Mouse (Mus musculus): ENCODE results near the gene Mtmr10. TPM values are rescaled to one million over a fixed set of nuclear protein-coding genes. Genes with fewer than 3 reads are reported as not detected.

The Mtmr10 gene
- polyA plus RNA-seq, 1 experiment from 2014 or later, result 3.4 TPM

DNA sequence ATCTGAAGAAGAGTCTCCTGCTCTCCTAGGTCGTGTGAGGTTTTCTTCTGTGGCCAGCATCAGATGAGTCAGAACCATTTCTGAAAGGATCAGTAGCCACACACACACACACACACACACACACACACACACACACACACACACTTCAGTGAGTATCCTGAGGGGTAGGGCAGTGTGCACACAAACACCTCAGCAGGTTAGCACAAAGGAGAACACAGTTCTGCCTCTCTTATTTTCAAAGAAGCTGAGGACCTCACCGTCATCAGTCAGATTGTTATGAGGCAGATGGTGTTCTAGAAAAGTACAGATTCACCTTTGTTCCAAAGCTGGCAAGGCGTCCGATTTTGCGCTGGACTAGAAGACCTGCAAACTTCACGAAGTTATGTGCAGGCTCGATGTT lies 22.8 kb downstream of the Mtmr10 start:
- peaks cover 18% of the 10 kb centered on the region for H3K36me3 ChIP-seq (ENCODE audit: control insufficient read depth, insufficient read depth)
- no peak overlapping the region for H3K9ac ChIP-seq (ENCODE audit: low read depth, low read length)
- H3K9me3 ChIP-seq (ENCODE audit: control insufficient read depth), result no peaks in the 10 kb centered on the region
- H3K4me1 ChIP-seq (replicated peaks; ENCODE audit: control insufficient read depth, insufficient read depth, low read length), result no peaks in the 10 kb centered on the region
- no peak overlapping the region for H3K4me2 ChIP-seq (replicated peaks; ENCODE audit: low read depth)
- no peaks in the 10 kb centered on the region for H3K27me3 ChIP-seq (replicated peaks; ENCODE audit: control insufficient read depth, insufficient read depth, low read length)
- WGBS, result 84% methylated on average over 7 of the region's 7 CpGs
- TF ChIP-seq CTCF (IDR thresholded peaks at IDR 0.05; ENCODE audit: low read depth), result no peak
- H3K27ac ChIP-seq (ENCODE audit: low read depth, low read length), result no peak overlapping the region
- no peak overlapping the region for H3K4me3 ChIP-seq (ENCODE audit: low read depth, low read length)
- ATAC-seq, result no peak

DNA sequence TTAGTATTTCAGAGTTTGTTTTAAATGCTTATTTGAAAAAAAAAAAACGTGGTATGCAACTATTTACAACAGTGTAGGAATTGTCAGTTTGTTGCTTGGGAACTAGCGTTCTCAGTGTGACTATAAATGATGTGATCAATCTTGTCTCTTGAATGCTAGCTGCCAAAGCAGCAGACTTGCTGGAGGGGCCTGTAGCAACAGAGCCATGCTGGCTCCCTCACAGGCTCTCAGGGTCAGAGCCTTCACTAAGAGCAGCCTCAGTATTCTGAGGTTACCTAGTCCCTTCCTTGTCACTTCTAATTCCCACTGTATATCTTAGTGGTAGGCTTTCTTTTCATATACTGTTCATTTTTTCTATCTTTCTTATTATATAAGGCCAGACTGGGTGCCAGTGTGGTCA lies 23.3 kb downstream of the Mtmr10 start:
- 60% methylated on average over 2 of the region's 2 CpGs for WGBS
- no peak overlapping the region for H3K27ac ChIP-seq (ENCODE audit: low read depth, low read length)
- no peaks in the 10 kb centered on the region for H3K4me1 ChIP-seq (replicated peaks; ENCODE audit: control insufficient read depth, insufficient read depth, low read length)
- H3K9me3 ChIP-seq (ENCODE audit: control insufficient read depth), result no peaks in the 10 kb centered on the region
- no peak overlapping the region for H3K4me2 ChIP-seq (replicated peaks; ENCODE audit: low read depth)
- peaks cover 20% of the 10 kb centered on the region for H3K36me3 ChIP-seq (ENCODE audit: control insufficient read depth, insufficient read depth)
- H3K9ac ChIP-seq (ENCODE audit: low read depth, low read length), result no peak overlapping the region
- ATAC-seq, result no peak
- H3K27me3 ChIP-seq (replicated peaks; ENCODE audit: control insufficient read depth, insufficient read depth, low read length), result no peaks in the 10 kb centered on the region
- no peak for TF ChIP-seq CTCF (IDR thresholded peaks at IDR 0.05; ENCODE audit: low read depth)
- no peak overlapping the region for H3K4me3 ChIP-seq (ENCODE audit: low read depth, low read length)

- TF ChIP-seq CTCF (IDR thresholded peaks at IDR 0.05; ENCODE audit: low read depth), result no peak
- no peaks in the 10 kb centered on the region for H3K27me3 ChIP-seq (replicated peaks; ENCODE audit: control insufficient read depth, insufficient read depth, low read length)
- no peak overlapping the region for H3K9ac ChIP-seq (ENCODE audit: low read depth, low read length)
- WGBS, result 35% methylated on average over 7 of the region's 7 CpGs
- no peaks in the 10 kb centered on the region for H3K9me3 ChIP-seq (ENCODE audit: control insufficient read depth)
- peak; percentile 69 for ATAC-seq
- H3K4me3 ChIP-seq (ENCODE audit: low read depth, low read length), result no peak overlapping the region
- H3K4me2 ChIP-seq (replicated peaks; ENCODE audit: low read depth), result no peak overlapping the region
- peaks cover 31% of the 10 kb centered on the region for H3K36me3 ChIP-seq (ENCODE audit: control insufficient read depth, insufficient read depth)
- H3K4me1 ChIP-seq (replicated peaks; ENCODE audit: control insufficient read depth, insufficient read depth, low read length), result no peaks in the 10 kb centered on the region
- no peak overlapping the region for H3K27ac ChIP-seq (ENCODE audit: low read depth, low read length)
Observed at GRCm38 (mm10) chr7:64312811-64313210, 25.4 kb downstream of the Mtmr10 start.

- Histone ChIP-seq H3K4me2 (replicated peaks; ENCODE audit: low read depth) (no peak overlapping the region), H3K4me3 (ENCODE audit: low read depth, low read length) (no peak overlapping the region), H3K27ac (ENCODE audit: low read depth, low read length) (no peak overlapping the region; the same call in 1 of the 2 replicates), H3K9me3 (ENCODE audit: control insufficient read depth) (no peaks in the 10 kb centered on the region), H3K27me3 (replicated peaks; ENCODE audit: control insufficient read depth, insufficient read depth, low read length) (no peaks in the 10 kb centered on the region), H3K9ac (ENCODE audit: low read depth, low read length) (no peak overlapping the region), H3K36me3 (ENCODE audit: control insufficient read depth, insufficient read depth) (peaks cover 62% of the 10 kb centered on the region), H3K4me1 (replicated peaks; ENCODE audit: control insufficient read depth, insufficient read depth, low read length) (no peaks in the 10 kb centered on the region)
- no peak for ATAC-seq
- no peak for TF ChIP-seq CTCF (IDR thresholded peaks at IDR 0.05; ENCODE audit: low read depth)
- WGBS, result 96% methylated on average over 5 of the region's 5 CpGs
Observed at GRCm38 (mm10) chr7:64321125-64321524, 33.7 kb downstream of the Mtmr10 start.

- peaks cover 60% of the 10 kb centered on the region for H3K36me3 ChIP-seq (ENCODE audit: control insufficient read depth, insufficient read depth)
- H3K9me3 ChIP-seq (ENCODE audit: control insufficient read depth), result no peaks in the 10 kb centered on the region
- H3K4me2 ChIP-seq (replicated peaks; ENCODE audit: low read depth), result no peak overlapping the region
- no peak overlapping the region for H3K27ac ChIP-seq (ENCODE audit: low read depth, low read length)
- no peaks in the 10 kb centered on the region for H3K4me1 ChIP-seq (replicated peaks; ENCODE audit: control insufficient read depth, insufficient read depth, low read length)
- no peak overlapping the region for H3K4me3 ChIP-seq (ENCODE audit: low read depth, low read length)
- ATAC-seq, result no peak
- H3K27me3 ChIP-seq (replicated peaks; ENCODE audit: control insufficient read depth, insufficient read depth, low read length), result no peaks in the 10 kb centered on the region
- WGBS, result 92% methylated on average over 4 of the region's 4 CpGs
- no peak for TF ChIP-seq CTCF (IDR thresholded peaks at IDR 0.05; ENCODE audit: low read depth)
- H3K9ac ChIP-seq (ENCODE audit: low read depth, low read length), result no peak overlapping the region
Observed at GRCm38 (mm10) chr7:64321658-64322057, 34.2 kb downstream of the Mtmr10 start.

DNA sequence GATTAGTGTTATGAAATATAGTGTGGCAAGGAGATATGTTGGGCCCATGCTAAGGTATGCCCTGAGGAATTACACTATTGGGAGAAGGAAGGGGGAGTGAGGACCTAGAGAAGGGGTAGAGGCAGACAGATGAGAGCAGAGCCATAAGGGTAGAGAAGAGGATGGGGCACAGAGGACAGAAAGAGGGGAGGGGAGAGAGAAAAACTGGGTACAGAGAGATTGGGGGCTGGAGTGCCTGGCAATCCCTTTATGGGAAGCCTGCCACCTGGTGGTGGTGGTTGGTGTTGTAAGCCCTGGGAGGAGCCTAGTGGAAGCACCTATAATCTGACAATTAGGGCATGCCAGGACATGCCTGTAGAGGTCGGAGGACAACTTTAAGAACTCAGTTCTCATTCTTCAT lies 39.4 kb downstream of the Mtmr10 start:
- no peak for ATAC-seq
- H3K9me3 ChIP-seq (ENCODE audit: control insufficient read depth), result no peaks in the 10 kb centered on the region
- no peak overlapping the region for H3K9ac ChIP-seq (ENCODE audit: low read depth, low read length)
- WGBS, result 14% methylated on average over 1 of the region's 1 CpGs
- peaks cover 33% of the 10 kb centered on the region for H3K36me3 ChIP-seq (ENCODE audit: control insufficient read depth, insufficient read depth)
- no peaks in the 10 kb centered on the region for H3K27me3 ChIP-seq (replicated peaks; ENCODE audit: control insufficient read depth, insufficient read depth, low read length)
- no peak overlapping the region for H3K4me3 ChIP-seq (ENCODE audit: low read depth, low read length)
- no peak overlapping the region for H3K27ac ChIP-seq (ENCODE audit: low read depth, low read length)
- no peaks in the 10 kb centered on the region for H3K4me1 ChIP-seq (replicated peaks; ENCODE audit: control insufficient read depth, insufficient read depth, low read length)
- TF ChIP-seq CTCF (IDR thresholded peaks at IDR 0.05; ENCODE audit: low read depth), result peak; percentile 87
- no peak overlapping the region for H3K4me2 ChIP-seq (replicated peaks; ENCODE audit: low read depth)

DNA sequence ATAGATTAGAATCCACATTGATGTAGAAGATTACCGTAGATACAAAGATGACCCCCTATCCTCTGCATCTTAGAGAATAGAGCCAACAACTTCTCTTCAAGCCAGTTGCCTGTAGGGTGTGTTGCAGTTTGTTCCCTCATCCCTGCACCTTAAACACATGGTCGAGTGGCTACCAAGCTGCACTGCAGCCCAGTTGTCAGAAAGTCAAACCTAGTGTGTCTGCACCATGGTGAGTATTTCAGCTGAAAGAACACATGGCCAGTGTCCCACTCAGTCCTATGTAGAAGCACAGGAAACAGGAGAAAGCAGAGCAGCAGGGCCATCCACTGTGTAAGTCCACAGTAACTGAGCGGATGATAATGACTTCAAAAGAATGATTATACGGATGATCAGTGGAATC lies 40.0 kb downstream of the Mtmr10 start:
- no peak for ATAC-seq
- no peaks in the 10 kb centered on the region for H3K9me3 ChIP-seq (ENCODE audit: control insufficient read depth)
- H3K27ac ChIP-seq (ENCODE audit: low read depth, low read length), result no peak overlapping the region
- 91% methylated on average over 4 of the region's 4 CpGs for WGBS
- no peaks in the 10 kb centered on the region for H3K4me1 ChIP-seq (replicated peaks; ENCODE audit: control insufficient read depth, insufficient read depth, low read length)
- no peak overlapping the region for H3K4me2 ChIP-seq (replicated peaks; ENCODE audit: low read depth)
- H3K36me3 ChIP-seq (ENCODE audit: control insufficient read depth, insufficient read depth), result peaks cover 31% of the 10 kb centered on the region; the same call in 1 of the 2 replicates
- H3K4me3 ChIP-seq (ENCODE audit: low read depth, low read length), result no peak overlapping the region
- no peak for TF ChIP-seq CTCF (IDR thresholded peaks at IDR 0.05; ENCODE audit: low read depth)
- H3K27me3 ChIP-seq (replicated peaks; ENCODE audit: control insufficient read depth, insufficient read depth, low read length), result no peaks in the 10 kb centered on the region
- H3K9ac ChIP-seq (ENCODE audit: low read depth, low read length), result no peak overlapping the region
